Mouse (Mus musculus): ENCODE results near the gene Nup54.

Gene Nup54

DNA sequence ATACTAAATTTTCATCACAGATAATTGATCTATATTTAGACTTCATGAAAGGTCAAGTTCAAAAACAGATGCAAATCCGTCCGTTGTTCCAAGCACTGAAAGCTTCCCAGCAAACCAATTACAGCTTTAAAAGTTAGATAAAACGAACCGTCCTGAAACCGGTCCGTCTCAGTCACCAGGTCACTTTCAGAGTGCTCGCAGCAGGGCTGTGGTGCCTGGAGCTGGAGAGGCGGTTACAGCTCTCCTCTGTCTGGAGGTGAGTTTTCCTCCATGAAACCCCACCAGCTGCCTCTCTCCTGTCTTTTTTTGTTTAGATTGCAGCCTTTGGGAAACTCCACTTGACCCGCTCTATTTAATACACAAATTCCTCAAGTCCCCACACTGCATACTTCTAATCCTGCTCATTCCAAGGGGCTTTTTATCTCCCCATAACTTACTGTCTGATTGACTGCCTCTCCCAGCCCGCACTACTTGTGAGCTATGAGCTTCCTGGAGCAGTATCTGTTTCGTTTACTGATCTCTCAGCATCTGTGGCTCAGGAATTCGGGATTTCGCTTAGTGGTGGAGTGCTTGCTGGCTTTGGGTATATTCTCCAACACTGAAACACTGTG, 58.1 kb downstream of the Nup54 start:
- DNase-seq (ENCODE audit: extremely low spot score, low spot score), result no peak

GRCm38 (mm10) chr5:92375368-92375767, 59.7 kb downstream of the Nup54 start:
- DNase-seq (ENCODE audit: extremely low spot score, low spot score), result no peak

DNA sequence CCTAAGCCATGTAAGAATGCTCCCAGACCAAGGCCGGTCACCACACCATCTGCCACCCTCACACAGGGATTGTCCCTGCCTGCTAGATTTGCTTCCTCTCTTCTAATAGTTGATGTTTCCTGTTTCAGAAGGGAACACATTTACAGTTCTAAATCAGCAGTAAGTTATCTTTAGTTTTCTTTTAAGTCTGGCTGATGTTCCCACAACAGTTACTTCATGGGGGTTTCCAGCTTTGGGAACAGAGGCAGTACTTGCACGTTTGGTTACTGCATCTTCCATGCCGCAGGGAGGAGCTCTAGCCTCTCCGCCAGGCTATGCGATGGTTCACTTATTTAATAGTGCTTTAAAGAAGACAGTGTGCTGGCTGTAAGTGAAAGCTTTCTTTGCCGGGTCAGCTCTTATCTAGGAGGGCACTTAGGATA, 60.3 kb downstream of the Nup54 start:
- no peak for DNase-seq (ENCODE audit: extremely low spot score, low spot score)

DNA sequence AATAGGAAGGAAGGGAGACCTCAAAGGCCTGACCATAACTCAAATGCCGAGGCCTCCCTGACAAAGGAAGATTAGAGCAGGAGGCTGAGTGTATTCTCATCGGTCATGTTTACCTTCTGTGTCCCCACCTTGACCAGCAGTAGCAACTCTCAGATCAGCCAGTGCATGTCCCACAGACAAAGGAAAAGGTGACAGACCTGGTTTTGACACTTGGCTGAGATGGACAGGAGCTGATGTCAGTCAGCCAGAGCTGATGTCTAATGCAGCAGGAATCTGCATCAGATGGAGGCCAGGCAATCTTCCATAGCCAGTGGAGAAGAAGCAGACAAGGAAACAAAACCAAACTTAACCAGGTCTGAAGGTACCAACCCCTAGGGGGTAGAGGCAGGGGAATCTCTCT, 62.4 kb downstream of the Nup54 start:
- no peak for DNase-seq (ENCODE audit: extremely low spot score, low spot score)

GRCm38 (mm10) chr5:92371361-92371976, 63.5 kb downstream of the Nup54 start:
- DNase-seq (ENCODE audit: extremely low spot score, low spot score), result no peak

DNA sequence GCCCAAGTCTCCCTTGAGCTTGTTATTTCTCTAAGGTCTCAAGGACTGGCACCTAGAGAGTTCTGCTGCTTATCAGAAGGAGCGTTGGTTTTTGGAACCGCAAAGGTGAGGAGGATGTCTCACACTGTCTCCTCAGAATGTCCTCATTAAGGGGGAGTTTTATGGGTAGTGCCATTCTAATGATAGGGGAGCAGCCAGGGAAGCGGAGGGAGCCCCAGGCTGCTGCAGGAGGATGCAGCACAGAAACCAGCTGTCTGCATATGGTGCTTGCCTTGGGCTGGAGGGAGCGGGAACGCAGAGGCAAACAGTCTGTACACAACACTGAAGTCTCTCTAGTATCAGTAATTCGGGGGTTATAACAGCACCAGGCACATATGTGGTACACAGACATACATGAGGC, 64.1 kb downstream of the Nup54 start:
- DNase-seq (ENCODE audit: extremely low spot score, low spot score), result no peak

- no peak for DNase-seq (ENCODE audit: extremely low spot score, low spot score)
Measured at GRCm38 (mm10) chr5:92370392-92370791, 64.6 kb downstream of the Nup54 start.

DNA sequence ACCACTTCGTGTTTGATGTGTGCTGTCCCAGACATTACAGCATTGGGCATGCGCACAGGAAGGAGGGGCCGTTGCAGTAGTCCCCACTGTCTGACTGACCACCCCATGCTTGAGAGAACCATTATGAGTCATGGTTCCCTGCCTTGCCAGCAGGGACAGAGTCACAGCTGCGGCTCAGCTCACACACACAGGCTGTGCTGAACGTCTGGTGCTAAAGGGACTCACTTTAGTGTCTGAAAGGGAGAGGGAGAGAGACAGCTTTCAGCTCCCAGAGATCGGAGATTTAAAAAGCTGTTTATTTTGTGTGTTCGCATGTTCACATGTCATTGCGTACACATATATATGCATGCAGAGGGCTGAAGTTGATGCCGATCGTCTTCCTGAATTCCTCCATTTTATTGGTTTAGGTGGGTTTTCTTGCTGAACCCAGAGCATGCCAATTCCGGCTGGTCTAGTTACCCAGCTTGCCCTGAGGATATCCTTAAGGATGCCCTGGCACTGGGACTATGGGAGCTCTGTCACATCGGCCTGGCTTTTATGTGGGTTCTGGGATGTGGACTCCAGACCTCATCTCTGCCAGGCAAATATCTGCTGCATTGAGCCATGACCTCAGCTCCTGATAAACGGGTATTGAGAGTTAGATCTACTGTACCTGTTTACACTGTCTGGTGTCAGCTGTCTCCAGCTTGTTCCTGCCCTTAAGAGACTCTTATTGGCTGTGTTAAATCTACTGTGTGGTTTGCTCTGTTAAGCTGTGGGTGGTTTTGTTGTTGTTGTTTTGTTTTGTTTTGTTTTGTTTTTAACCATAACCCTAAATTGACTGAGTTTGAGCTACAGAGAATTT, 65.6 kb downstream of the Nup54 start:
- no peak for DNase-seq (ENCODE audit: extremely low spot score, low spot score)

DNA sequence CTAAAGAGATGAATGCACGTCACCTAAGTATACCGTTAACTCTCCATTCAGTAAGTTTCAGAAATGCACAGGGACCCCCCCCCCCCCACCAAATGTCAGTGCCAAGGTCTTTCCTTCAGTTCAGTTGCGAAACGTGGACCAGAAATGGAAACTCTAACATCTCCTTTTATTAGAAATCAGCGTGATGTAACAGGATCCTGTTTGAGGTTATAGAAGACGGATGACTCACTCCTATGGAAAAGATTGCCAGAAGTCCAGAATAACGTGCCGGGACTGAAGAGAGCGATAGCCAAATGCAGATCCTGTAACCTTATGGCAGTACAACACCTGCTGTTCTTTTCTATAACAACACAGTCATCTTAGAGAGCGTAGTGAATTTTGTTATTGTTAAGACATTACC, 66.6 kb downstream of the Nup54 start:
- no peak for DNase-seq (ENCODE audit: extremely low spot score, low spot score)

DNA sequence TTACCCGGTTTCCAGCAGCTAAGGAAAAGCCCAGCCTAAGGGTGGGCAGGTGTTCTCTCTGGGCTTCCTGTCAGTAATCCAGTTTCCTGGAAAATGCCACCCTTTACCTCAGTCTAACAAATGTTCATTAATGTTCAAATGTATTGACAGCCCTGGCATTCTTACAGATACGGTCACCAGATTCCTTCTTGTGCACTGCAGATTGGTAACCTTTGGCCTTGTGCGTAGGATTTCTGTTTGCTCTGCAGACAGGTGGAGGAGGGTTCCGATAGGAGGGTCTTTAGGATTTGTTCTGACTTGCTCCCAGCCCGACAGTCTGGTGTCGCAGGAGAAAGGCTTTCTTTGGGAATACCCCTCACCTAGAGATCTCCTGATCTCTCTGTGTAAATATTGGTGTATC, 68.5 kb downstream of the Nup54 start:
- no peak for DNase-seq (ENCODE audit: extremely low spot score, low spot score)
